Mouse (Mus musculus): ENCODE results near the gene Tspan11. TPM values are rescaled to one million over a fixed set of nuclear protein-coding genes. Genes with fewer than 3 reads are reported as not detected.
A peak's percentile ranks its signal among the peaks of the same experiment; 100 is the strongest.

Tspan11 gene
- total RNA-seq, 2 experiments from 2014 or later = 12.7 to 14.0 TPM

DNA sequence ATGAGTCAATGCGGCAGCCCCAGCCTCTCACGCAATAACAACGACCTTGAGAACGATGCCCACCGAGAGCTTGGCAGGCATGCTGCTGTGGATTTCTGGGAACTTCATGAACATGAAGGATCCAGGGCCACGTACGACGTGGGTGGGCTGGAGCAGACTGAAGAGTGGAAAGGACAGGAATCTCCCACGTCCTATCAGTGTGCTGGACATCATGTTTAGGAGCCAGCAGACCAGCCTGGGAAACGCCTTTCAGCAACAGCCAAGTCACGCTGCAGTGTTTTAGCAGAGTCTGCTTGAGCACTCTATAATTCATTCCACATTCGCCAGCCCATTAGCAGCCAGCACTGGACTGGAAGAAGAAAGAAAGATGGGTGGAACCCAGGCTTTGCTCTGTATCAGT, 10.4 kb upstream of the Tspan11 start:
- peak; percentile 24 for DNase-seq

DNA sequence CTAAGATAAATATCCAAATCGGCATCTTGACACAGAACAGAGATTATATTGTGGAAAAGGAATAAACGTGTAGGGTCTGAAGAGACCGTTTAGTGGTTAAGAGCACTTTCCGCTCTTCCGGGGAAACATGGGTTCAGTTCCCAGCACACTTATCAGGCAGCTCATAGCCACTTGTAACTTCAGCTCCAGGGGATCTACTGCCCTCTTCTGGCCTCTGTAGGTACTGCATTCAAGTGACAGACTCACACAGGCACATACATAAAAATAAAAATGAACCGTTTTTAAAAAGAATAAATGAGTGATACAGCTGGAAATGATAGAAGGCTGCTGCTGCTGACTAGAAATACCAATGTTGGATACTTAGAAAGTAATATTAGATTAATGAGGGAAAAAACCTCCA, 7.9 kb upstream of the Tspan11 start:
- DNase-seq = no peak

DNA sequence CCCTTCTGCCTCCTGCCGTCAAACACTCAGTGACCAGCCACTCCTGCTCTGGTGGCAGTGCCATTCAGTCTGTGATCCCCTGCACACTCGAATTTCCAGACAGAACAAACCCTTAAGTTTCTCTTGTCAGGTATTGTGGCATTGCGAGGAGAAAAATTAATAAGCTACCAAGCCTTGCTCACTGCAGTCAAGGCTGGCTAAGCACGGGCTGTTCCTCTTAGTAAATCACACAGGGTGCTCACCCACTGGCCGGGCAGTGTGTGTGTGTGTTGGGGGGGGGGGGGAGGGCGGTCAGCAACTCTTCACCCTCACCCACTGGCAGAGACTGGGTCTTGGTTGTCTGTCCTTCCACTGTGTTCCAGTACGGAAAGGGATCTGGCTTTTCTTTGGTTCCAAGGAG, 473 bp upstream of the Tspan11 start:
- DNase-seq = no peak

GRCm38 (mm10) chr6:127888581-127888980, 1.2 kb downstream of the Tspan11 start:
- no peak for DNase-seq

- DNase-seq = no peak
These were observed 6.2 kb downstream of the Tspan11 start for GRCm38 (mm10) chr6:127893611-127894010.

- no peak for DNase-seq
These were observed 7.6 kb downstream of the Tspan11 start for GRCm38 (mm10) chr6:127894999-127895398.

DNA sequence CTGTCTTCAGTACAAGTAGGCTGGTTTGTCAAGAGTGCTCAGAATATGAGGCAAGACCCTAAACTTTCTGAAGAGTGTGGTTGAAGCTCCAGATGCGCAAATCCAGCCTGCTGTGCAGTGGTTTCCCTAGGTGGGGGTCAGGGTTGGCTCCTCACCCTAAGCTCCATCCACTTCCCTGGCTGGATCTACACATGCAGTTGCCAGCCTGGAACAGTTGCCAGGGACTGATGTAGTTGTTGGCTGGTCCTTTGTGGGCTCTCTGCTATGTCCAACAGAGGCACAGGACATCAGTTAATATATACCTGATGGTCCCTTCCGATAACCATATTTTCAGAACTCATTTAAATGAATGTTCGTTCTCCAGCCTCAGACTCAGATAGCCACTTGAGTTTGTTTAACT, 9.0 kb downstream of the Tspan11 start:
- no peak for DNase-seq

GRCm38 (mm10) chr6:127897342-127897741, 10.0 kb downstream of the Tspan11 start:
- no peak for DNase-seq

- DNase-seq = no peak
These were observed 12.7 kb downstream of the Tspan11 start for GRCm38 (mm10) chr6:127900062-127900461.

GRCm38 (mm10) chr6:127901261-127901660, 13.9 kb downstream of the Tspan11 start:
- DNase-seq = no peak

DNA sequence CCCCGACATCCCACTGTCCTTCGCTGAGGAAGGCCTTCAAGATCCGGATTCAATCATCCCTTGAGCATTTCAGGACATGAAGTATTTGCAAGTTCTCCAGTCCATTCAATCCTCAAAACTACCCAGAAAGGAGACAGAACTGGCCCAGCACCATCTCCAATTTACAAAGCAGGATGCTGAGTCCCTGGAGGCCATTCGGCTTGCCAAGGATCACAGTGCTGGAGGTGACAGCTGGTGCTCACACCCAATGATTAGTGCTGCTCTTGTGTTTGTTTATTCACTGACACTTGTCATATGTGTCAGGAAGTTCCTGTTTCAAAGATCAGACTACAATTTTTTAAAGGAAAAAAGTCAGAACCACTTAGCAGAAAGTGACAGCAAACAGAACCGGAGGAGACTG, 14.3 kb downstream of the Tspan11 start:
- DNase-seq = no peak

GRCm38 (mm10) chr6:127902559-127902958, 15.2 kb downstream of the Tspan11 start:
- no peak for DNase-seq

- no peak for DNase-seq
These were observed 23.2 kb downstream of the Tspan11 start for GRCm38 (mm10) chr6:127910638-127911037.

DNA sequence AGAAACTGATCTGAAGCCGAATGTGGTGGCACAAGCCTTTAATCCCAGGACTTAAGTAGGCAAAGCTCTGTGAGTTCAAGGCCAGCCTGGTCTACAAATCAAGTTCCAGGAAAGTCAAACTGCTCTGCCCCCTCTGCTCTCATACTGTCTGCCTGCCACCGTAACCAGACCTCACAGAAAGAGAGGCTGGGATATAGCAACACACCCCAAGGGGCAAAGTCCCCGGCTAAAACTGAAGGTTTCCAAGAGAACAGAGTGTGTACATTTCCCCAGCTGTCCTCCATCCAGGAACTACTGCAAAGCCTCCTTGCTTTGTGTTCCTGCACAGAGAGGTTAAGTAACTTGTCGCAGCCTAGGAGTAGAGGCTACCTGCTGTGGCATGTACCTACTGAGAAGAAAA, 24.3 kb downstream of the Tspan11 start:
- DNase-seq = no peak

- no peak for DNase-seq
These were observed 25.5 kb downstream of the Tspan11 start for GRCm38 (mm10) chr6:127912938-127913337.

GRCm38 (mm10) chr6:127916993-127917392, 29.6 kb downstream of the Tspan11 start:
- no peak for DNase-seq

DNA sequence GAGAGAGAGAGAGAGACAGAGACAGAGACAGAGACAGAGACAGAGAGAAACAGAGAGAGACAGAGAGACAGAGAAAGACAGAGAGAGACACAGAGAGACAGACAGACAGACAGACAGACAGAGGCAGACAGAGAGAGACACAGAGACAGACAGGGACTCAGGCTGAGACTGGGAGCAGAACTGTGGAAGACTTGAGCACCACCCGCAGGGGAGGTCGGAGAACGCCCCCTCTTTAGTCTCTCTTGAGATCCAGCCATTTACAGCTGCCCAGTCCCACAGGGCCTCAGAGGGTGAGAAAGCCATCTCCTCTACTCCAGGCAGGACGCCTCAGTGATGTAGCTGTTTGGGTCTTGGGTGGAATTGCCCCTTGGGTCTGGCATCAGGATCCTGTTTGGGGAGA, 30.3 kb downstream of the Tspan11 start:
- no peak for DNase-seq

DNA sequence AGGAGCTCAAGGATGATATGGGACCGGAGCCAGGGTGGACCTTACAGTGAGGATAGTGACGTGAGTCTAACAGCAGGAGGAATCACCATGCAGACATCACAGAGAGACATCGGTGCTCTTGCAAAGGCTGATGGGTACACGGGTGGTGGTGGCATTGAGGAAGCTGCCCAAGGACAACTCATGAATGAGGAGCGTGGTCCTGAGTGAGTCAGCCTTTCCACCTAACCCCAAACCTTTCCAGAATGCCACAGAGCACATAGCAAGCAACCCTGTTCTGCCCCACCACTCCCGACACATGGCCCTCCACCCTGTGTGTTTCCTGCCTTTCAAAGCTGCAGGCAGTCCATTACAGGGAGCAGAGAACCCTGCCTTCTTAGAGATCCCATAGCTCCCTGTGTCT, 32.1 kb downstream of the Tspan11 start:
- no peak for DNase-seq

DNA sequence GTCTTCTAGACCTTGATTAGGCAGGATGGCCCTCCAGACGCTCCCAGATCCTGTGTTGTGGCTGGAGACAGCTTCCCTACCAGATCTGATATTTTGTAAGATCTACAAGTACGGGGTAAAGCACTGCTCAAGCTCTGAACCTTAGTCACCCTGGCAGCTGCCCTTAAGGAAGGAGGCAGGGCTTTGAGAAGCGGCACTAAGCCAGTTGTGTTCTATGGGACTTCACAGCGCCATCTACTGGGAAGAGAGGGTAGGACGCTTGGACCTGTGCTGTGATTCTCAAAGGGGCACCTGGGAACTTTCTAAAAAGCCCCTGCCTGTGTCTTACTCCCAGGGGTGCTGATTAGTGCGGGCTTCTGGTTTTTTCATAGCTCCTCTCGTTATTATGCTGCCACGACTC, 33.3 kb downstream of the Tspan11 start:
- DNase-seq = peak; percentile 83

DNA sequence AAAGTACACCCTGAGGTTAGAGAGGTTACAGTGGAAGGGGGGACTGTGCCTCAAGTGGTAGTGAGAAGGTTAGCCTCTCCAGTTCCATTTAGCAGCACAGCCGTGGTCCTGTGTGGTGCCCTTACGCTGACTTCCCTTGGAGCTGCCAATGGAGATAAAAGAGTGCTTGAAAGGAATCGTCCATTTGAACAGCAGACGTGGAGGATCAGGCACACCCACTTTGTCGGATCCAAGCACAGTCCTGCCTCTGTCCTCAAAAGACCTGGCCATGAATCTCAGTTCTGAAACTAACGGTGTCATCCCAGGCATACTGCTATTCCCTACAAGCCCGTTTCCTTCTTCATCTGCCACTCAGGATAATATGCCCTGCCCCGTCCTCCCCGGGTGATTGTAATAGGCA, 34.6 kb downstream of the Tspan11 start:
- DNase-seq = no peak

- no peak for DNase-seq
These were observed 35.9 kb downstream of the Tspan11 start for GRCm38 (mm10) chr6:127923296-127923695.

DNA sequence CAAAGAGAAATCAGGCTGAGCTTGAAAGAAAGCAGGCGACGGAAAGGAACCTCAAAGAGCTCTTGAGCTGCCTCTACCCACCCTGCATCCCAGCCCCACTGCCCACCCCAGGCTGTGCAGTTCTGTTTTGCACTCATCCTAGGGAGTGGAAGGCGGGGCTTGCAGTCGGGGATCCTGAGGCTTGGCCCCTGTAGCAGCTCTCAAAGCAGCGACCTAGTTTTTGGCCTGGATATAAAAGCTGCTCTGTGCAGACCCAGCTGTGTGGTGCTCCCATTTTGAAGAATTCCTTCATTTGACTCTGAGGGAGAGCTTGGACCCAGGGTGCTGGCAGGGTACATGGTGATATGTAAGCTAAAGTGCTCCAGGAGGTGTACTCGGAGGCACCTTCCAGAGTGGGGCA, 37.4 kb downstream of the Tspan11 start:
- DNase-seq = no peak

DNA sequence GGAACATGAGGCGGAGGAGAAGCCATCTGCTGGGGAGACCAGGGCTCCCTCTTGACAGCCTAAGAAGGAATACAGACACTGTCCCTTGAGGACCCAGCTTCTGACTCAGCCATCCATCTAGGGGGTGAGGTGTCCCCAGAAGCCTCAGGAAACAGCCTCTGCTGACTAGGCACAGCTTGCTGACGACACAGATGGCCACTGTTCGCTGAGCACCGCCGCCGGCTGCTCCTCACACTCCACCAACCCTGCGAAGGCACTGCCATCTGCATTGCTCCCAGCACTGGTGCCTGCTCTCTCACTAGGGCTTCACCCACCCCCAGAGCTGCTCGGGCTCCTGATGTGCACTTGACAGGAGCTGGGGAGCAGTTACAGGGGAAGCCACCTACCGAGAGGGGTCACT, 38.5 kb downstream of the Tspan11 start:
- no peak for DNase-seq

DNA sequence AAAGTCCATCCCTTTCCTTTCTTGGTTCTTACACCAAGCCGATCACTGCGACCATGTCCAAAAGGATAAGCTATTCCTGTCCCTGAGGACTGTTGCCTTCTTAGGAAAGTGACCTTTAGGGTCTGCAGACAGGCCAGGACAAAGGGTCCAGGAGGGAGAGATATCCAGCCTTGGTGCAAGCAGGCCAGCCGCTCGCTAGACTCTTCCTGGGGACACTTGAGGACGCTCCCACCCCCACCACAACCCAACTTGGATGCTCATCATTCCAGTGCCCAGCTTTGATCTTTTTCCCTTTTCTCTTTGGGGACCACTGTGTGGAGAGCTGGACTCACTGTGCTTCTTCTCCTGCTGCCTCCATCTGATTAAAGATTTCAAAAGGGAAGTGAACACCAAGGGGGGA, 41.3 kb downstream of the Tspan11 start:
- DNase-seq = no peak

- peak; percentile 51 for DNase-seq
These were observed 45.3 kb downstream of the Tspan11 start for GRCm38 (mm10) chr6:127932697-127933096.

All from gastrocnemius, postnatal 10 days (tissue).